Mouse (Mus musculus): Measurements from ENCODE around the gene Dlg2. TPM values are rescaled to one million over a fixed set of nuclear protein-coding genes. Genes with fewer than 3 reads are reported as not detected.
"Not testable (repeated sequence)": the region's sequence is repeated elsewhere in the genome, so short reads cannot be mapped to it uniquely, and the experiment has no call there.

Dlg2 gene
- total and polyA plus RNA-seq, 3 experiments, result 23.8 to 91.7 (median 84.3) TPM

GRCm38 (mm10) chr7:90841276-90841675 lies 364.8 kb downstream of the Dlg2 start:
- no peak for DNase-seq

GRCm38 (mm10) chr7:90843345-90844293 lies 367.1 kb downstream of the Dlg2 start:
- DNase-seq, result no peak

GRCm38 (mm10) chr7:90876796-90877195 lies 400.3 kb downstream of the Dlg2 start:
- not testable (repeated sequence) for DNase-seq

- DNase-seq, result no peak
These were observed 406.3 kb downstream of the Dlg2 start for GRCm38 (mm10) chr7:90882740-90883139.

GRCm38 (mm10) chr7:90886396-90887006 lies 410.0 kb downstream of the Dlg2 start:
- no peak for DNase-seq

GRCm38 (mm10) chr7:90887007-90887720 lies 410.7 kb downstream of the Dlg2 start:
- DNase-seq, result no peak

- DNase-seq, result no peak
These were observed 451.0 kb downstream of the Dlg2 start for GRCm38 (mm10) chr7:90927441-90927840.

- no peak for DNase-seq
These were observed 464.3 kb downstream of the Dlg2 start for GRCm38 (mm10) chr7:90940726-90941125.

GRCm38 (mm10) chr7:90947073-90947472 lies 470.6 kb downstream of the Dlg2 start:
- no peak for DNase-seq

GRCm38 (mm10) chr7:90949212-90949611 lies 472.7 kb downstream of the Dlg2 start:
- no peak for DNase-seq

- no peak for DNase-seq
These were observed 500.8 kb downstream of the Dlg2 start for GRCm38 (mm10) chr7:90977241-90977640.

- no peak for DNase-seq
These were observed 505.6 kb downstream of the Dlg2 start for GRCm38 (mm10) chr7:90982069-90982468.

- no peak for DNase-seq
These were observed 534.2 kb downstream of the Dlg2 start for GRCm38 (mm10) chr7:91010655-91011054.

- DNase-seq, result no peak
These were observed 568.7 kb downstream of the Dlg2 start for GRCm38 (mm10) chr7:91044998-91045741.

- no peak for DNase-seq
These were observed 569.2 kb downstream of the Dlg2 start for GRCm38 (mm10) chr7:91045742-91046098.

GRCm38 (mm10) chr7:91063297-91064040 lies 587.0 kb downstream of the Dlg2 start:
- no peak for DNase-seq

- DNase-seq, result no peak
These were observed 595.6 kb downstream of the Dlg2 start for GRCm38 (mm10) chr7:91071751-91072707.

GRCm38 (mm10) chr7:91086071-91086470 lies 609.6 kb downstream of the Dlg2 start:
- peak; percentile 9 for DNase-seq

GRCm38 (mm10) chr7:91089211-91089930 lies 612.9 kb downstream of the Dlg2 start:
- no peak for DNase-seq

All from adrenal gland, adult 2 months (tissue).